Mouse (Mus musculus): ENCODE results near the gene Mtg2. TPM values are rescaled to one million over a fixed set of nuclear protein-coding genes. Genes with fewer than 3 reads are reported as not detected.

The Mtg2 gene
- polyA plus RNA-seq, 1 experiment from 2014 or later: 15.2 TPM

DNA sequence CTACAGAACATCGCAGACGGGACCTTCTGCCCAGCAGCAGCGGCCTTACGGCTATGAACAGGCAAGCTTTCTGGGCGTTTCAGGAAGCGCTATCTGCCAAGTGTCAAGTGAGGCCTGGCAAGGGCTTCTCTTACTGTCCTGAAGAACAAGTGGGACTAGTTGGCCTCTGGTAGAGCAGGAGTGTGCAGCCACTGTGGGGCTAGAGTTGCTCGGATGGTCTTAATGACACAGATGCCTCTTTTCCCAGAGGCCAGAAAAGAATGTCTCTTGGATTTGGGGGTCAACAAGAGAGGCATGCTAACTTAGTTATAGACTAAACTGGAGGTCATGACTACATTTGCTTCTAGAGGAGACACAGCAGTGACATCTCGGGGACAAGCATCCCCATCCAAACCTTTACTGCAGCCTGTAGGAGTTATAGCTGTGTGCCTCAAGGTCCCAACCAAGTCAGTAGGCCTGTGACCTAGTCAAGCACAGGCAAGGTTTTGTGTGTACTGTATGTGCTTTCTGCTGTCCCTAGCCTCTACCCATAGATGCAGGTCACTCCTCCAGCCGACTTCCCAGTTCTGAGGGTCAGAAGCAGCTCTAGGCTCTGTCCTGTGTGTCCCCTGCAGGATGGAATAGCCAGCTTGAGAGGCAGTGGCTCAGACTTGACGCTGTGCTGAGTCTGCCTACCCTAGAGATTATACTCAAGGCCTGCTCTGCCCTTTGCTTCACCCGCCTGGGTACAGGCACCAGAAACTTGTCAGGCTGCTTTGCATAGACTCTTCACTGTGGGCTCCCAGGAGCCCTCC is 6.9 kb upstream of the Mtg2 start:
- Histone ChIP-seq H3K36me3 (peaks cover 31% of the 10 kb centered on the region), H3K27me3 (no peaks in the 10 kb centered on the region), H3K4me2 (no peak overlapping the region), H3K4me1 (replicated peaks) (no peaks in the 10 kb centered on the region), H3K9ac (no peak overlapping the region), H3K4me3 (replicated peaks) (no peak overlapping the region), H3K9me3 (replicated peaks) (no peaks in the 10 kb centered on the region), H3K27ac (no peak overlapping the region)
- WGBS (ENCODE audit: insufficient replicate concordance): 78% methylated on average over 11 of the region's 11 CpGs
- ATAC-seq (ENCODE audit: low read depth): no peak
- no peak for DNase-seq

DNA sequence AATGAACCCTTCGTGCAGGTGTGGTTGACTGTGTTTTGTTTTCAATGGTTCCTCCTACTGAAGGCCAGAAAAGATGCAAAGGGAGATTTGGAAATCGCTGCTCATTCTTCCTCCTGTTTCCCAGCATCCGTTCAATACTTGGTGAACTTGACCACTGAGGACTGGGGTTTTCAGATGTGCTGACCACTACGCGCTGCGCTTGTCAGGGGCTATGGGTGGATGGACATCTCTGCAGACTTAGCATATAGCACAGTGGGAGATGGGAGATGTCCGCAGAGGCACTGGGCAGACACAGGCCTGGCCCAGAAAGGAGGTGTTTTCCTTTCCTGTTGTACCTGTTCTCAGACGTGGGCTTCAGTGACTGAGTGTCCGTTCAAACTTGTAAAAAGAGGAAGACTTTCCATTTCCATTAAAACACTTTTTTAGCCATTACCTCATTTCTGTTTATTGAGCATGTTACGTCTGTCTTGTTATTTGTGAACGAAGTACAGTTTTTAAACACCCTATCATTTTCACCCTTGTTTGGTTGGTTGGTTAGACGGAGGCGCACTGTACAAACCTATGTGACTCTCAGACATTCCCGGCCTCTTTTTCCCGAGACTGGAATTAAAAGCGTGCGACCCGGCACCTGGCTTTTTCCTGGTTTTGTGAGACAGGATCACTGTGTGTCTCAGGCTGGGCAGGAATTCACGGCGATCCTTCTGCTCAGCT is 463 bp upstream of the Mtg2 start:
- peak overlapping the region; percentile 79 for H3K4me3 ChIP-seq (replicated peaks)
- H3K9ac ChIP-seq: peak overlapping the region; percentile 82
- peaks cover 17% of the 10 kb centered on the region for H3K4me1 ChIP-seq (replicated peaks)
- WGBS (ENCODE audit: insufficient replicate concordance): 26% methylated on average over 20 of the region's 20 CpGs
- 0 out of 2 replicates have a peak overlapping the region, but pooled peaks have one; percentile 63 for H3K27ac ChIP-seq
- ATAC-seq (ENCODE audit: low read depth) (peak; percentile 57), DNase-seq (no peak)
- no peaks in the 10 kb centered on the region for H3K27me3 ChIP-seq
- peaks cover 16% of the 10 kb centered on the region; the same call in 1 of the 2 replicates for H3K36me3 ChIP-seq
- H3K4me2 ChIP-seq: peak overlapping the region; percentile 89
- no peaks in the 10 kb centered on the region for H3K9me3 ChIP-seq (replicated peaks)

DNA sequence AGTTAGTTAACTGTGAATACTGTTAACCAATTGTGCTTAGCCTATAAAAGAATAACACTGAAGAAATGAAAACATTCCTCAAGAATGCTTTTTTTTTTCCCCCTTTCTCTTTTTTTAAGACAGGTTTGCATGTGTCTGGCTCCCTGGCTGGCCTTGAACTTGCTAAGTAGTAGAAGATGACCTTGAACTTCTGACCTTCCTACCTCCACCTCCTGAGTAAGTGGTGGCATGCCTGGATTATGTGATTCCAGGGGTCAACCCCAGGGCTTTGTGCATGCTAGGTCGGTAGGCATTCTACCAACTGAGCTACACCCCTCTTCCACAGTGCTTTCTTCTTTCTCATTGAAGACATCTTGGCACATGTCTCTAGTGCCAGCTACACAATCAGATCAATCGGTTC is 1.3 kb downstream of the Mtg2 start:
- no peaks in the 10 kb centered on the region for H3K9me3 ChIP-seq (replicated peaks)
- H3K4me1 ChIP-seq (replicated peaks): peaks cover 17% of the 10 kb centered on the region
- peak overlapping the region; percentile 82; the same call in 1 of the 2 replicates for H3K9ac ChIP-seq
- DNase-seq (no peak), ATAC-seq (ENCODE audit: low read depth) (no peak)
- H3K4me3 ChIP-seq (replicated peaks): peak overlapping the region; percentile 79; the same call in 1 of the 2 replicates
- 88% methylated on average over 2 of the region's 2 CpGs for WGBS (ENCODE audit: insufficient replicate concordance)
- H3K36me3 ChIP-seq: peaks cover 16% of the 10 kb centered on the region; the same call in 1 of the 2 replicates
- H3K27me3 ChIP-seq: no peaks in the 10 kb centered on the region
- H3K27ac ChIP-seq: no peak overlapping the region
- no peak overlapping the region for H3K4me2 ChIP-seq

DNA sequence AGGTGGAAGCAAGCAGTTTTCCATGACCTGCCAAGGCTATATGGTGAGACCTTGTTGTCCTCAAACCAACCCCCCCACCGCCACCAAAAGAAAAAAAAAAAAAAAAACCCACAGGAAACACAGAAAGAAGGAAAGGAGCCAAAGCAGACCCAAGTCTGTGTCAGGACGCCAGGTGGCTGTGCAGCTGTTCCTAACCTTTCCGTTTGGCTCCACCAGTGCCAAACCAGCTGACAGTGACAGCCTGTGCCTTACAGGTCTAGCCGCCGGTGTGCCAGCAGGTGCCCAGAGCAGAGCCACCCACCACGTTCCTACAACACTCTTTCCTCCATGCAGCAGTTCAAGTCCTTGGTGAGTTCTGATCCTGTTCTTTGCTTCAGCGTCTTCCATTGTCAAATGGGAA is 2.5 kb downstream of the Mtg2 start:
- Histone ChIP-seq H3K36me3 (peaks cover 20% of the 10 kb centered on the region), H3K4me3 (replicated peaks) (no peak overlapping the region), H3K4me2 (no peak overlapping the region), H3K27ac (no peak overlapping the region), H3K9me3 (replicated peaks) (no peaks in the 10 kb centered on the region), H3K4me1 (replicated peaks) (peaks cover 17% of the 10 kb centered on the region), H3K9ac (no peak overlapping the region), H3K27me3 (no peaks in the 10 kb centered on the region)
- DNase-seq (no peak), ATAC-seq (ENCODE audit: low read depth) (no peak)
- WGBS (ENCODE audit: insufficient replicate concordance): 84% methylated on average over 7 of the region's 7 CpGs

DNA sequence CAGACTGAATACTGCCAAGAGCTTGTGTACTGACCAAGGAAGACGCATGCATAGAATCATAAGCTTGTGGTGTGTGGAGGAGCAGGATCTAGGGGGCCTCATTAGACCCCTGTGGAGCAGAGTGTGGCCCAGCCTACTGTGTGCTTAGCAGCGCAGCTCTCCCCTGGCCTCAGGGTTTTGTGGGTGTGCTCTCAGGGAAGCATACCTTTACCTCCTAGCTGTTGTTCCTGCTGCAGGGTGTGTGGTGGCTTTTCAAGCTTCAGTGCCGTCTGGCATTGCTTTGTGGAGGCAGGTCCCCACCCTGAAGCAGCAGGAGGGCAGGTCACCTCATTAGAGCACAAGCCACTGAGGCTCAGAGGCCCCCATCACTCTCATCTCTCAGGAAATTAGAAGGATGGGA is 7.2 kb downstream of the Mtg2 start:
- Histone ChIP-seq H3K9me3 (replicated peaks) (no peaks in the 10 kb centered on the region), H3K4me2 (no peak overlapping the region), H3K4me3 (replicated peaks) (no peak overlapping the region), H3K27me3 (no peaks in the 10 kb centered on the region), H3K27ac (no peak overlapping the region), H3K9ac (no peak overlapping the region), H3K36me3 (peaks cover 24% of the 10 kb centered on the region), H3K4me1 (replicated peaks) (no peaks in the 10 kb centered on the region)
- no peak for ATAC-seq (ENCODE audit: low read depth)
- no peak for DNase-seq
- WGBS (ENCODE audit: insufficient replicate concordance): 73% methylated on average over 3 of the region's 3 CpGs

DNA sequence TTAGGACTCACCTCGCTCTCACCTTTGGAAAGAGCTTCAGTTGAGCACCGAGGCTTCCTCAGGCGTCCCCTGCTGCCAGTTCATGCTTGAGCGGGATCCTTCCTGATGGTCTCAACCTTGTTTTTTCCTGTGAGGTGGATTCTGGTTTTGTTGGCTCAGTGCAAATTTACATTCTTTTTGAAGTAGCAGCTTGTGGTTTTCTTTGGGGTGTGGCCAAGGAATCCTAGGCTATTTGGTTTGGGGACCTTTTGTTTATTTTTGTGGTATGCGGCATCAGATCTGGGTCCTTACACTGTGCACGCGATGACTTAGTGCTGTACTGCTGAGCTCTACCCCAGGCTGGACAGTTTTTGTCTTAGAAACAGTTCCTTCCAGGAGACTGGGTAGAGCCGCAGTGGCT is 10.3 kb downstream of the Mtg2 start:
- WGBS (ENCODE audit: insufficient replicate concordance): 80% methylated on average over 8 of the region's 8 CpGs
- H3K36me3 ChIP-seq: peaks cover 32% of the 10 kb centered on the region
- no peak overlapping the region for H3K27ac ChIP-seq
- H3K27me3 ChIP-seq: no peaks in the 10 kb centered on the region
- H3K9ac ChIP-seq: no peak overlapping the region
- H3K4me3 ChIP-seq (replicated peaks): no peak overlapping the region
- ATAC-seq (ENCODE audit: low read depth): no peak
- no peak overlapping the region for H3K4me2 ChIP-seq
- H3K4me1 ChIP-seq (replicated peaks): no peaks in the 10 kb centered on the region
- DNase-seq: no peak
- H3K9me3 ChIP-seq (replicated peaks): no peaks in the 10 kb centered on the region

DNA sequence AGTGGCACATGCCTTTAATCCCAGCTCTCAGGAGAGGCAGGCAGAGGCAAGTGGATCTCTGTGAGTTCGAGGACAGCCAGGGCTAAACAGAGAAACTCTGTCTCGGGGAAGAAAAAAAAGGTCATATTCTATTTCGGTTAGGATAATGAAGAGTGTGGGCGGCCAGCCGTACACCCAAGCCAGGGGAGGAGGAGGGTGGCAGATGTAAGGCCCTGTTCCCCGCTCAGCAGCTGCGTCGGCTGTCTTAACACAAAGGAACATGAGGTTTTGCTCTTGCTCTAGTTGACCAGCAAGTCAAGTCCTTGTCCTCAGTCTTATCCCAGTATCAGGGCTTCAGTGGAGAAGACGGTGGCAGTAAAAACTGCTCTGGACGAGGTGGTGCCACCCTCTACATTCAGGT is 12.7 kb downstream of the Mtg2 start:
- 73% methylated on average over 10 of the region's 10 CpGs for WGBS (ENCODE audit: insufficient replicate concordance)

DNA sequence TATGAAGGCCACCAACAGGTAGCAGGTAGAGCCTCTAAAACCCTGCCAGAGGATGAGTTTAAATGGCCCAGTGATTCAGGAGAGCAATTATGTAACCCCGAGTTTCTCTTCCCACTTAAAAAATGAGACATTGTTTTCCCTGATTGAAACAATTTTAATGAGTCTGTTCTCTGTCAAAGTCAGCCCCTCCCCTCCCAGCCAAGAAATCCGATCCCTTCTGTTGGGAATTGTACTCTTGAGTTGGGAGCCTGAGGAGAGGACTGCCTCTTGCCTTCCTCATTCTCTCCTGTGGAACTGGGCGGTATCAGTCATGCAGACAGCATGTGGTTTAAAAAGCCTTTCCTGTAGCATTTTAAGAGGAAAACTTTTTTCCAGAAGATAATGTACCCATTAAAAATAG is 14.2 kb downstream of the Mtg2 start:
- WGBS (ENCODE audit: insufficient replicate concordance): 62% methylated on average over 3 of the region's 3 CpGs
- H3K4me2 ChIP-seq: no peak overlapping the region
- H3K9me3 ChIP-seq (replicated peaks): no peaks in the 10 kb centered on the region
- H3K36me3 ChIP-seq: peaks cover 20% of the 10 kb centered on the region; the same call in 1 of the 2 replicates
- no peak overlapping the region for H3K4me3 ChIP-seq (replicated peaks)
- 0 out of 2 replicates have a peak, but pooled peaks cover 5% of the 10 kb centered on the region for H3K27me3 ChIP-seq
- H3K27ac ChIP-seq: no peak overlapping the region
- ATAC-seq (ENCODE audit: low read depth) (no peak), DNase-seq (no peak)
- no peak overlapping the region for H3K9ac ChIP-seq
- H3K4me1 ChIP-seq (replicated peaks): no peaks in the 10 kb centered on the region

More for the DNA sequence above, 12.7 kb downstream of the Mtg2 start:
- DNase-seq (no peak), ATAC-seq (ENCODE audit: low read depth) (no peak)
- Histone ChIP-seq H3K27me3 (no peaks in the 10 kb centered on the region), H3K27ac (no peak overlapping the region), H3K4me2 (no peak overlapping the region), H3K9me3 (replicated peaks) (no peaks in the 10 kb centered on the region), H3K36me3 (peaks cover 28% of the 10 kb centered on the region; the same call in 1 of the 2 replicates), H3K9ac (no peak overlapping the region), H3K4me1 (replicated peaks) (no peaks in the 10 kb centered on the region), H3K4me3 (replicated peaks) (no peak overlapping the region)

DNA sequence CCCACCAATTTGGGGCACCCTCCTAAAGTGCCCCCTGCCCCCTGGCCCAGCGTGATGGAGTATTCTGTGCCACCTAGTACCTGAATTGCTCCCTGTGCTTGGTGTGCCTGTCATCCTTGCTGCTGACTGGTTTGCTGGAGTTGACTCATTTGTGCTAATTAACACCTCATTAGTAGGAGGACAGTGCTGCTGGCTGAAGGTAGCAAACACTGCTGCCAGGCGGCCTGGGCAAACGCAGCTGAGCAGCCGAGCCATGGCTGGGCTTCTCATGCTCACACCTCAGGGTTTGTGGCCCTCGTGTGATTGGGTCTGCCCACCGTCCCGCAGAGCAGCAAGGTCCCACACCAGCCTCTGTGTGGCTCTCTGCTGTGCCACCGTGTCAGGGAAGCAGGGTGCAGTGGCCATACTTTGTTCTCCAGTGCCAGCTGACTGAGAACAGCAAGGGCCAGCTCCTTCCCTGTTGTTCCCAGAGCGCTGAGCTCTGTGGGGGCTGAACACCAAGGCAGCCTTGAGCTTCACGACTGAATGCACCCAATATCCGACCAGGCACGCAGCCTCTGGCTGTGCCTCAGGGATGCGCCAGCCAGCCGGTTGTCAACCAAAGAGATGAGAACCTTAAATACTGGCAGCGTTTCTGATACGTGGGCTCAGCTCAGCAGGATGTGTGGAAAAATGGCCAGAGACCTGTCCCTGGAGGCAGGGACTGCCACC is 15.7 kb downstream of the Mtg2 start:
- WGBS (ENCODE audit: insufficient replicate concordance): 74% methylated on average over 16 of the region's 16 CpGs
- no peaks in the 10 kb centered on the region for H3K9me3 ChIP-seq (replicated peaks)
- DNase-seq: no peak

DNA sequence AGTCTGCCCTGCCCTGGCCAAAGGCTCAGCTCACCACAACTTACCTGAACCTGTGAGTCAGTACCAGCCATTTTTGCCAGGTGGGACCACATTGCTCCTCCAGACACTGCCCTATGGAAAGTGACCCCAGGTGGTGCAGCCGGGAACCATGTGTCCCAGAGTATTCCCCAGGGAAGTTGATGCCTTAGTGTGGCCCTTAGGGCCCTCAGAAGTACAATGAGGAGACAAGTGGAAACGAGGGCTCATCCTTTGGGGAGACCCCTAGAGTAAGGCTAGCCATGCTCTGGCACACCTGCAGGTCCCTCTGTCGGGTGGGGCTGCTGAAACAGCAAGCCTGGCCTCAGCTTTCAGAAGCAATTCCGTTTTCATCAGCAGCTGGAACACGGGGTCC is 16.2 kb downstream of the Mtg2 start:
- DNase-seq: no peak
- H3K4me3 ChIP-seq (replicated peaks): no peak overlapping the region
- H3K36me3 ChIP-seq: peaks cover 20% of the 10 kb centered on the region; the same call in 1 of the 2 replicates
- no peak overlapping the region for H3K4me2 ChIP-seq
- H3K4me1 ChIP-seq (replicated peaks): no peaks in the 10 kb centered on the region
- H3K9ac ChIP-seq: no peak overlapping the region
- no peaks in the 10 kb centered on the region for H3K9me3 ChIP-seq (replicated peaks)
- peaks cover 15% of the 10 kb centered on the region; the same call in 1 of the 2 replicates for H3K27me3 ChIP-seq
- no peak for ATAC-seq (ENCODE audit: low read depth)
- WGBS (ENCODE audit: insufficient replicate concordance): 77% methylated on average over 5 of the region's 5 CpGs
- H3K27ac ChIP-seq: no peak overlapping the region

More for the DNA sequence above, 15.7 kb downstream of the Mtg2 start:
- H3K27me3 ChIP-seq: peaks cover 15% of the 10 kb centered on the region; the same call in 1 of the 2 replicates
- no peak for ATAC-seq (ENCODE audit: low read depth)
- H3K9ac ChIP-seq: no peak overlapping the region
- H3K4me2 ChIP-seq: no peak overlapping the region
- H3K4me3 ChIP-seq (replicated peaks): no peak overlapping the region
- peaks cover 20% of the 10 kb centered on the region; the same call in 1 of the 2 replicates for H3K36me3 ChIP-seq
- no peaks in the 10 kb centered on the region for H3K4me1 ChIP-seq (replicated peaks)
- H3K27ac ChIP-seq: no peak overlapping the region

DNA sequence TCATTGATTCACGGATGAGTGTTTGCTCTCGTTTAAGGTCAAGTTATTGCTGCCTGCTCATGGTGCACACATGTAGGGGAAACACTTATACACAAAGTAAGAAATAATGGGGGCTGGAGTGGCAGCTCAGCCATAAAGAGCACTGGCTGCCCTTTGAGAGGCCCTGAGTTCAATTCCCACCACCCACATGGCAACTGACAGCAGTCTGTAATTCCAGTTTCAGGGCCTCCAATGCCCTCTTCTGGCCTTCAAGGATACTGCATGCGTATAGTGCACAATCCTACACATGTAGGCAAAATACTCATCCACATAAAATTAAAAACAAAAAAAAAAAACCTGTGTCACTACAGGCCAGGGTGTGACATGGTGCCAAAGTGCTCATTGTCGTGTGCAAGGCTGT is 17.1 kb downstream of the Mtg2 start:
- Histone ChIP-seq H3K9me3 (replicated peaks) (no peaks in the 10 kb centered on the region), H3K4me1 (replicated peaks) (no peaks in the 10 kb centered on the region)
- 72% methylated on average over 4 of the region's 4 CpGs for WGBS (ENCODE audit: insufficient replicate concordance)

More for the DNA sequence above, 17.1 kb downstream of the Mtg2 start:
- ATAC-seq (ENCODE audit: low read depth) (no peak), DNase-seq (no peak)
- H3K27ac ChIP-seq: no peak overlapping the region
- H3K27me3 ChIP-seq: peaks cover 15% of the 10 kb centered on the region; the same call in 1 of the 2 replicates
- no peak overlapping the region for H3K4me3 ChIP-seq (replicated peaks)
- no peak overlapping the region for H3K9ac ChIP-seq
- H3K4me2 ChIP-seq: no peak overlapping the region
- peaks cover 20% of the 10 kb centered on the region; the same call in 1 of the 2 replicates for H3K36me3 ChIP-seq

Data from liver, embryonic 13.5 days (tissue).